In the genomic region with DNA sequence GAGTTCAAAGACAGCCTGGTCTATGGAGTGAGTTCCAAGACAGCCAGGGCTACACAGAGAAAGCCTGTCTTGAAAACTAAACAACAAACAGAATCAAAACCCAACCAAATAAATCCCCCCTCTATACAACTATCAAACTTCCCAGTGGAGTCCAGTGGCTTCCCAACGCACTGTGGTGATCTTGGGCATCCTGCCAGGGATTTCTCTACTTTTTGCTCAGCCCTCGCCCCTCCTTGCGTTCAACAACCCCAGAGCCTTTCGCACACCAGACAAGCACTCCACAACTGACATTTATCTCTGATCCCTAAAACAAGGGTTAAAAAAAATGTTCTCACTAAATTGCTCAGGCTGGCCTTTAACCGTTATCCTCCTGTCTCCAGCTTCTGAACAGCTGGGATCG, we compare ENCODE assay signal across 15 mouse cellular contexts.
"Had no signal": no experiment of that assay in that cellular context is flagged by ENCODE, and none has a peak within 500 bp of the region (broad histone marks: within the 10 kb centered on the region; RNA-seq: fewer than 3 reads in every experiment).

No protein-coding gene starts in this region.

- H3K4me3 ChIP-seq: intestine, embryonic 15.5 days; kidney, embryonic 15.5 days; left cerebral cortex, adult 2 months; liver, embryonic 13.5 days; lung, embryonic 15.5 days; stomach, embryonic 15.5 days had no signal

- ATAC-seq: intestine, embryonic 15.5 days had no signal

- H3K27ac ChIP-seq: kidney, embryonic 15.5 days; liver, embryonic 13.5 days; lung, embryonic 15.5 days had no signal

- H3K4me2 ChIP-seq: intestine, embryonic 15.5 days; kidney, embryonic 15.5 days; liver, embryonic 13.5 days; lung, embryonic 15.5 days; midbrain, embryonic 11.5 days; stomach, embryonic 15.5 days had no signal

- H3K9me3 ChIP-seq: intestine, embryonic 15.5 days; kidney, embryonic 15.5 days; liver, embryonic 13.5 days; lung, embryonic 15.5 days; stomach, embryonic 15.5 days had no signal

- H3K9ac ChIP-seq: intestine, embryonic 15.5 days; kidney, embryonic 15.5 days; liver, embryonic 13.5 days; lung, embryonic 15.5 days; stomach, embryonic 15.5 days had no signal

- H3K36me3 ChIP-seq: intestine, embryonic 15.5 days; kidney, embryonic 15.5 days; liver, embryonic 13.5 days; lung, embryonic 15.5 days; stomach, embryonic 15.5 days had no signal

- DNase-seq: kidney, adult 11 months; kidney, postnatal 25 days; layer of hippocampus, postnatal 36 days; liver, embryonic 13.5 days; midbrain, embryonic 14.5 days; retina, postnatal 1 day; right cerebral cortex, postnatal 25 days; spleen, adult 18-20 months; thymus, postnatal 36 days had no signal

- H3K27me3 ChIP-seq: intestine, embryonic 15.5 days; kidney, embryonic 15.5 days; lung, embryonic 15.5 days; stomach, embryonic 15.5 days had no signal

- H3K4me1 ChIP-seq: liver, embryonic 13.5 days had no signal
